Mouse (Mus musculus): ENCODE measurements at regions not wholly inside any gene's neighbourhood (a gene's known extent, or its start where the extent isn't known, plus 50 kb on each side); places are given as distances from the start of the nearest gene placed in this dataset.

DNA sequence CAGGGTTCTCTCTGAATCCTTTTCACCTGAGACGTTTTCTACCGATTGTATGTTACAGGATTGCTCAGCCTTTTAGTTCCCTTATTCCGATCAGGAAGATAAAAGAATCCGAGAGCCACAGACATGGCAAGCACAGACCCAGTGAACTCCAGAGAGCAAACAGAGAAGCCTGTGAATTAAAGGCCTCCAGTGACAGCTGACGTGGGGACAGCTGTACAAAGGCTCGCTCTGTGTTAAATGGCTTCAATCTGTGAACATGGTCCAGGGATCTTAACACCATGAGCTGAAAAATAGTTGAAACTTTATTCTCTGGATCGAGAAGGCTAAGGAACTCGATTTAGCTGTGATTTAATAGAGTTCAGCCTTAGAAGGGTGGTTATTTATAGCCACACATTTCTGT, 75.4 kb upstream of the Smad1 start:
- no peak; the same call in 1 of the 2 replicates for ATAC-seq (ENCODE audit: low FRiP score, low read depth)
- H3K27me3 ChIP-seq, result no peaks in the 10 kb centered on the region
- no peaks in the 10 kb centered on the region for H3K4me1 ChIP-seq
- no peaks in the 10 kb centered on the region for H3K9me3 ChIP-seq
- H3K4me3 ChIP-seq, result no peak overlapping the region
- no peak overlapping the region for H3K4me2 ChIP-seq (replicated peaks)
- WGBS, result 61% methylated on average over 8 of the region's 8 CpGs
- no peak overlapping the region; the same call in 1 of the 2 replicates for H3K27ac ChIP-seq
- no peaks in the 10 kb centered on the region for H3K36me3 ChIP-seq
- no peak overlapping the region for H3K9ac ChIP-seq

DNA sequence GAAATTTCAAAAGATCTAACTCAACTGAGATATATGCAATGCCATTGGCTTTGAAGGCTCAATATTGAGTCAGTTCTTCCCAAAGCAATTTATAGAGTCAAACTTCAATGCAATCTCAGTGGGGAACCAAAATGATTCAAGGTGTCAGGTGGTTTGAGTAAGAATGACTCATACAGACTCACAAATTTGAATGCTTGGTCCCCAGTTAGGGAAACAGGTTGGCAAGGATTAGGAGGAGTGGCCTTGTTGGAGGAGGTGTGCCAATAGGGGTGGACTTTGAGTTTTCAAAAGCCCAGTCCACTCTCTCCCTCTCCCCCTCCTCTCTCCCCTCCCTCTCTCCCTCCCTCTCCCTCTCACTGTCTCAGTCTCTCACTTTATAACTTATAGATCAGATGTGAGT, 52.8 kb upstream of the Smad1 start:
- H3K4me3 ChIP-seq, result no peak overlapping the region
- H3K36me3 ChIP-seq, result no peaks in the 10 kb centered on the region
- no peaks in the 10 kb centered on the region for H3K27me3 ChIP-seq
- no peak overlapping the region for H3K9ac ChIP-seq
- H3K9me3 ChIP-seq, result no peaks in the 10 kb centered on the region
- 0 out of 2 replicates have a peak, but pooled peaks cover 5% of the 10 kb centered on the region for H3K4me1 ChIP-seq
- no peak overlapping the region for H3K4me2 ChIP-seq (replicated peaks)
- H3K27ac ChIP-seq, result no peak overlapping the region
- ATAC-seq (ENCODE audit: low FRiP score, low read depth), result no peak

DNA sequence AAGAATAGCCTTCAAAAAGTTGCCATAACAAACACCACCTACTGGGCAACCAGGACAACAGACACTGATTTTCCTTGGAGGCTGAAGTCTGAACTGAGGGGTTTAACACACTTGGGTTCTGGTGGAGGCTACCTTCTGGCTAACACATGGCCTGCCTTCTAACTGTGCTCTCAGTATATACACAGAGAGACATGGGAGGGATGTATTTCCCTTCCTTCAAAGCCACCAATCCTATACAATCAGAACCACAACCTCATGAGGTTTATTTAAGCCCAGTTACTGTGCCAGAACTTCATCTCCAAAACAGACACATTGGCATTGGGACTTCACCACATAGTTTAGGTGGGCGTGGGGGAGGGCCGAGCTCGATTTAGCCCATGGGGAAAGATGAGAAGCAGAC, 50.1 kb upstream of the Smad1 start:
- Histone ChIP-seq H3K27ac (no peak overlapping the region), H3K36me3 (no peaks in the 10 kb centered on the region), H3K4me2 (replicated peaks) (no peak overlapping the region), H3K9me3 (no peaks in the 10 kb centered on the region), H3K4me1 (0 out of 2 replicates have a peak, but pooled peaks cover 5% of the 10 kb centered on the region), H3K27me3 (no peaks in the 10 kb centered on the region), H3K4me3 (no peak overlapping the region), H3K9ac (no peak overlapping the region)
- no peak for ATAC-seq (ENCODE audit: low FRiP score, low read depth)
- 69% methylated on average over 3 of the region's 3 CpGs for WGBS
